Mouse (Mus musculus): Measurements from ENCODE around the gene Gstz1. TPM values are rescaled to one million over a fixed set of nuclear protein-coding genes. Genes with fewer than 3 reads are reported as not detected.
A peak's percentile ranks its signal among the peaks of the same experiment; 100 is the strongest.

The Gstz1 gene
- 58.1 and 60.7 TPM in 2 replicates for total RNA-seq (2014; rRNA removed)
- polyA plus RNA-seq (2015; fragmentation: Nextera tagmentation; extraction: Ambion mirVana), result 44.9 and 49.3 TPM in 2 replicates

- H3K27me3 ChIP-seq (ENCODE audit: insufficient read depth, low read length), result no peaks in the 10 kb centered on the region
- under 1% methylated on average over 26 of the region's 27 CpGs for WGBS
- no peaks in the 10 kb centered on the region for H3K9me3 ChIP-seq (ENCODE audit: low read length)
- peak within 1 kb of the TSS; percentile 69 for H3K4me2 ChIP-seq (ENCODE audit: low read depth, low read length, poor library complexity, severe bottlenecking)
- peak; percentile 92 for DNase-seq (ENCODE audit: low spot score)
- H3K36me3 ChIP-seq (ENCODE audit: insufficient read depth, low read length), result no peaks in the 10 kb centered on the region
- H3K4me3 ChIP-seq (ENCODE audit: low read depth, low read length), result peak within 1 kb of the TSS; percentile 85
- H3K27ac ChIP-seq (ENCODE audit: low read depth, low read length), result peak within 1 kb of the TSS; percentile 96
- peak; percentile 35; the same call in 1 of the 2 replicates for TF ChIP-seq CTCF (IDR thresholded peaks at IDR 0.05)
- H3K4me1 ChIP-seq (ENCODE audit: insufficient read depth, low read length), result 0 out of 2 replicates have a peak, but pooled peaks cover 3% of the 10 kb centered on the region
- peak within 1 kb of the TSS; percentile 79 for H3K9ac ChIP-seq (replicated peaks; ENCODE audit: low read length, poor library complexity, severe bottlenecking)
- ATAC-seq (ENCODE audit: low FRiP score), result peak; percentile 91
These were observed at the start of gene Gstz1 for GRCm38 (mm10) chr12:87146966-87147365. Gene Gstz1, plus strand, starts transcription at chr12:87147165.

GRCm38 (mm10) chr12:87100331-87100730 lies 46.6 kb upstream of the Gstz1 start:
- no peak overlapping the region for H3K9ac ChIP-seq (replicated peaks; ENCODE audit: low read length, poor library complexity, severe bottlenecking)
- H3K9me3 ChIP-seq (ENCODE audit: low read length), result no peaks in the 10 kb centered on the region
- WGBS, result 77% methylated on average over 4 of the region's 4 CpGs
- ATAC-seq (ENCODE audit: low FRiP score) (no peak), DNase-seq (ENCODE audit: low spot score) (no peak)
- TF ChIP-seq CTCF (IDR thresholded peaks at IDR 0.05), result no peak
- H3K36me3 ChIP-seq (ENCODE audit: insufficient read depth, low read length), result no peaks in the 10 kb centered on the region
- H3K4me3 ChIP-seq (ENCODE audit: low read depth, low read length), result no peak overlapping the region
- H3K4me2 ChIP-seq (ENCODE audit: low read depth, low read length, poor library complexity, severe bottlenecking), result no peak overlapping the region
- 0 out of 2 replicates have a peak, but pooled peaks cover 2% of the 10 kb centered on the region for H3K4me1 ChIP-seq (ENCODE audit: insufficient read depth, low read length)
- peaks cover 6% of the 10 kb centered on the region; the same call in 1 of the 2 replicates for H3K27me3 ChIP-seq (ENCODE audit: insufficient read depth, low read length)
- H3K27ac ChIP-seq (ENCODE audit: low read depth, low read length), result no peak overlapping the region

GRCm38 (mm10) chr12:87102165-87102631 lies 44.8 kb upstream of the Gstz1 start, which contains the start of gene Ngb:
Gene Ngb, minus strand, starts transcription at chr12:87102539.
- peak; percentile 12 for DNase-seq (ENCODE audit: low spot score)
- Histone ChIP-seq H3K36me3 (ENCODE audit: insufficient read depth, low read length) (no peaks in the 10 kb centered on the region), H3K4me2 (ENCODE audit: low read depth, low read length, poor library complexity, severe bottlenecking) (peak within 1 kb of the TSS; percentile 83), H3K4me1 (ENCODE audit: insufficient read depth, low read length) (0 out of 2 replicates have a peak, but pooled peaks cover 2% of the 10 kb centered on the region), H3K4me3 (ENCODE audit: low read depth, low read length) (peak within 1 kb of the TSS; percentile 41), H3K9ac (replicated peaks; ENCODE audit: low read length, poor library complexity, severe bottlenecking) (peak within 1 kb of the TSS; percentile 46), H3K27ac (ENCODE audit: low read depth, low read length) (no peak within 1 kb of the TSS), H3K9me3 (ENCODE audit: low read length) (no peaks in the 10 kb centered on the region), H3K27me3 (ENCODE audit: insufficient read depth, low read length) (peaks cover 6% of the 10 kb centered on the region; the same call in 1 of the 2 replicates)
- TF ChIP-seq CTCF (IDR thresholded peaks at IDR 0.05), result no peak
- 3% methylated on average over 32 of the region's 32 CpGs for WGBS
- peak; percentile 54 for ATAC-seq (ENCODE audit: low FRiP score)

DNA sequence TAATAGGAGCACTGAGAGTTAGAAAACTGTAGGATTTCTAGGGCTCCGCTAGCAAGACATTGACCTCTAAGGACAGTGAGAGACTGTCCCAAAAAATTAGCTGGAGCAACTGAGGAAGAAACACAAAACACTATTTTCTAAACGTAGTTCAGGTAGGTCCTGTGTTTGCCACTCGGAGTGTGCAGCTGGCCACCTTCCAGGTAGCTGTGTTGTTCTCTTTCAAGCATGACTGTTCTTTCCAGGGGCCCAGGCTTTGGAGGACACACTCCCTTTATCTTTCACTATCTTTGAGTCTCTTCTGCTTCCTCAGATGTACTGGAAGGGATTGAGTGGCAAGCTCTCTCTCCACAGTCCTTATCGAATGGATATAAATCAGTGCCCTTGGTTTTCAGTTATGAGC lies 43.5 kb upstream of the Gstz1 start:
- peaks cover 5% of the 10 kb centered on the region; the same call in 1 of the 2 replicates for H3K36me3 ChIP-seq (ENCODE audit: insufficient read depth, low read length)
- peaks cover 6% of the 10 kb centered on the region; the same call in 1 of the 2 replicates for H3K27me3 ChIP-seq (ENCODE audit: insufficient read depth, low read length)
- DNase-seq (ENCODE audit: low spot score) (no peak), ATAC-seq (ENCODE audit: low FRiP score) (no peak)
- H3K4me1 ChIP-seq (ENCODE audit: insufficient read depth, low read length), result 0 out of 2 replicates have a peak, but pooled peaks cover 2% of the 10 kb centered on the region
- H3K4me2 ChIP-seq (ENCODE audit: low read depth, low read length, poor library complexity, severe bottlenecking), result no peak overlapping the region
- H3K27ac ChIP-seq (ENCODE audit: low read depth, low read length), result no peak overlapping the region
- TF ChIP-seq CTCF (IDR thresholded peaks at IDR 0.05), result no peak
- no peak overlapping the region for H3K9ac ChIP-seq (replicated peaks; ENCODE audit: low read length, poor library complexity, severe bottlenecking)
- H3K4me3 ChIP-seq (ENCODE audit: low read depth, low read length), result no peak overlapping the region
- H3K9me3 ChIP-seq (ENCODE audit: low read length), result no peaks in the 10 kb centered on the region
- WGBS, result 94% methylated on average over 4 of the region's 4 CpGs

DNA sequence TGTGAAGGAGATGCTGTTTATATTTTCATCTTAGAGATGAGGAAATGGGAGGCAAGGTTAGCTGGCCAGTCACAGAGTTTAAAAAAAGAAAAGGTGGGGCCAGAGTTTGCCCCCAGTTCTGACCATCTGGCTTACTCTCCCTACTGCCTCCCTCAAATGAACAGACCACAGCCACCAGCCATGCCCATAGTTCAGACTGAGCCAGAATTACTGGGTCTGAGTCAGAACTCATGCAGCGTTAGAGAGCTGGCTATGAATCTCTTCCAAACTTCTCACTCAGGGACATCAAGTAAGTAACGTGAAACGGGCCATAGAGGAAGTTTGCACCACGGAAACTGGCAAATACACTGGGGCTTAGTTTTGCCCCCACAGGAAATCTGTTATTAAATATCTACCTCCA lies 42.2 kb upstream of the Gstz1 start:
- Histone ChIP-seq H3K9ac (replicated peaks; ENCODE audit: low read length, poor library complexity, severe bottlenecking) (no peak overlapping the region), H3K4me2 (ENCODE audit: low read depth, low read length, poor library complexity, severe bottlenecking) (no peak overlapping the region), H3K4me1 (ENCODE audit: insufficient read depth, low read length) (0 out of 2 replicates have a peak, but pooled peaks cover 2% of the 10 kb centered on the region), H3K27me3 (ENCODE audit: insufficient read depth, low read length) (peaks cover 6% of the 10 kb centered on the region; the same call in 1 of the 2 replicates), H3K36me3 (ENCODE audit: insufficient read depth, low read length) (peaks cover 17% of the 10 kb centered on the region), H3K9me3 (ENCODE audit: low read length) (no peaks in the 10 kb centered on the region), H3K27ac (ENCODE audit: low read depth, low read length) (no peak overlapping the region), H3K4me3 (ENCODE audit: low read depth, low read length) (no peak overlapping the region)
- 85% methylated on average over 4 of the region's 4 CpGs for WGBS
- ATAC-seq (ENCODE audit: low FRiP score), result no peak
- TF ChIP-seq CTCF (IDR thresholded peaks at IDR 0.05), result no peak
- no peak for DNase-seq (ENCODE audit: low spot score)

DNA sequence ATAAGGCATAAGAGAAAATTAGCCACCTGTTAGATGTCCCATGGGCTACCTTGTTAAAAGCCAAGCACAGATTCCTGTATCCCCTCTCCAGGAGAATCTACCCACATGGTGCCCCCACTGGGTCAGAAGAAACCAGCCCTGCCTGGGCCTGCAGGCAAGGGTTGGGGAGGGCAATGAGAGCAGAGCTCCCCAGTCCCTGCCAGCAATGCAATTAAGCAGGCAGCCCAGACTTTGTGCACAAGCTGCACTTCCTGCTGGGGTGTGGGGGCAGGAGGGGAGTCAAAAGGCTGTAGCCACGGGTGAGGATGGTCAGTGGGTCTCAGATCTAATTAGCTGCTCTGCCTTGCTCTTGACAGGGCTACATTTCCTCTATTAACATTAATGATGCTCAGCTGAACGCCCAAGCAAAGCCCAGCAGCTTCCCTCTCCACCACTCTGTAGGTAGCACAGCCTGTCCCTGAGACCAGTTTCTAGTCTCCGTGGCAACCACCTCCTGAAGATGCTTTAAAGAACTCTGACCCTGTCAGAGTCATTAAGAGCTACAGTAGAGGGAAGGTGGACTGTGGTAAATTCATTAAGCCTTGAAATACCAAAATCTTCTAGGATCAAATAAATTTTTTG lies 39.5 kb upstream of the Gstz1 start:
- no peak overlapping the region for H3K9ac ChIP-seq (replicated peaks; ENCODE audit: low read length, poor library complexity, severe bottlenecking)
- H3K36me3 ChIP-seq (ENCODE audit: insufficient read depth, low read length), result peaks cover 37% of the 10 kb centered on the region
- no peaks in the 10 kb centered on the region for H3K4me1 ChIP-seq (ENCODE audit: insufficient read depth, low read length)
- 34% methylated on average over 3 of the region's 3 CpGs for WGBS
- H3K4me3 ChIP-seq (ENCODE audit: low read depth, low read length), result no peak overlapping the region
- no peaks in the 10 kb centered on the region for H3K27me3 ChIP-seq (ENCODE audit: insufficient read depth, low read length)
- TF ChIP-seq CTCF (IDR thresholded peaks at IDR 0.05), result no peak
- ATAC-seq (ENCODE audit: low FRiP score), result no peak
- H3K4me2 ChIP-seq (ENCODE audit: low read depth, low read length, poor library complexity, severe bottlenecking), result no peak overlapping the region
- H3K9me3 ChIP-seq (ENCODE audit: low read length), result no peaks in the 10 kb centered on the region
- no peak overlapping the region; the same call in 1 of the 2 replicates for H3K27ac ChIP-seq (ENCODE audit: low read depth, low read length)
- peak; percentile 11 for DNase-seq (ENCODE audit: low spot score)

Measured in midbrain, postnatal 0 days (tissue).